Mouse (Mus musculus): ENCODE data around the gene Wscd2. TPM values are rescaled to one million over a fixed set of nuclear protein-coding genes. Genes with fewer than 3 reads are reported as not detected.

Wscd2 gene
- not detected for total RNA-seq (2023)

GRCm38 (mm10) chr5:113490033-113490432 lies at the start of gene Wscd2:
Wscd2 (plus strand) TSS chr5:113490333.

Other genes starting within 250 kb of the Wscd2 start
- under 1 TPM in 1 of 2 experiments, not detected in 1; 0.09 TPM for gene Sgsm1, start 179.5 kb upstream of the Wscd2 start, total RNA-seq (2023)
- gene Aym1, start 133.0 kb upstream of the Wscd2 start, total RNA-seq (2023) = not detected
- gene Cmklr1, start 160.1 kb downstream of the Wscd2 start, total RNA-seq (2023) = under 1 TPM; 0.51 to 0.87 TPM
- not detected for gene 1700069L16Rik, start 234.4 kb downstream of the Wscd2 start, total RNA-seq (2023)
- 1 to 10 TPM; 4.9 to 5.8 TPM for gene Ficd, start 245.5 kb downstream of the Wscd2 start, total RNA-seq (2023)